Mouse (Mus musculus): ENCODE results near the gene Hs2st1. TPM values are rescaled to one million over a fixed set of nuclear protein-coding genes. Genes with fewer than 3 reads are reported as not detected.

Hs2st1 gene
- polyA plus RNA-seq (2015; fragmentation: Nextera tagmentation; extraction: Ambion mirVana): 5.5 and 6.8 TPM in 2 replicates

GRCm38 (mm10) chr3:144570047-144570815 is at the start of gene Hs2st1, which contains the start of gene Selenof:
Hs2st1 (minus strand) TSS chr3:144570181.
Selenof (plus strand) TSS chr3:144570304.

Other genes with a start within 250 kb of the Hs2st1 start
- 353 and 408 TPM in 2 replicates for gene Selenof, start 123 bp upstream of the Hs2st1 start, polyA plus RNA-seq (2015; fragmentation: Nextera tagmentation; extraction: Ambion mirVana)
- gene Sh3glb1, start 150.2 kb upstream of the Hs2st1 start, polyA plus RNA-seq (2015; fragmentation: Nextera tagmentation; extraction: Ambion mirVana): 261 and 279 TPM in 2 replicates
- gene Clca3a1, start 190.8 kb upstream of the Hs2st1 start, polyA plus RNA-seq (2015; fragmentation: Nextera tagmentation; extraction: Ambion mirVana): 1.4 and 2.2 TPM in 2 replicates
- gene Clca3a2, start 249.3 kb upstream of the Hs2st1 start, polyA plus RNA-seq (2015; fragmentation: Nextera tagmentation; extraction: Ambion mirVana): 1.1 TPM in 1 of 2 replicates, not detected in the other